Mouse (Mus musculus) lung, adult 2 months (tissue): Measurements from ENCODE around the gene Slc39a7. TPM values are rescaled to one million over a fixed set of nuclear protein-coding genes. Genes with fewer than 3 reads are reported as not detected.

Experiments
- DNase-seq: peaks from one replicate; pipeline ENCODE4 v3.0.0; 2022
- H3K4me1 ChIP-seq: fragments of 200-500 bp; 2 replicates; pipeline ENCODE4 v1.6.1; 2011; ENCODE audit warnings: low read length; ENCODE audit not compliant: control insufficient read depth, insufficient read depth
- H3K4me3 ChIP-seq: fragments of 200-500 bp; replicated peaks from 2 replicates; pipeline ENCODE3; 2011; ENCODE audit warnings: low read depth, mild to moderate bottlenecking, control low read depth, low read length; ENCODE audit errors: extremely low read depth
- CTCF ChIP-seq: fragments of 200-500 bp; IDR thresholded peaks from 2 replicates; pipeline ENCODE4 v1.5.1; 2011; ENCODE audit warnings: mild to moderate bottlenecking, low read length, control low read depth; ENCODE audit not compliant: insufficient read depth
- POLR2A ChIP-seq: fragments of 200-500 bp; IDR thresholded peaks from 2 replicates; pipeline ENCODE4 v1.6.1; 2011; ENCODE audit warnings: low read depth, mild to moderate bottlenecking, control low read depth, low read length, borderline replicate concordance; ENCODE audit errors: extremely low read depth
- whole genome bisulfite sequencing: fragments of 180-500 bp; shearing (Covaris S2); methylation state at CpG from one replicate; pipeline ENCODE4 v1.1.7; 2018; 5-methylcytosine and 5-hydroxymethylcytosine counted together
- polyA plus RNA-seq: library from polyadenylated mRNA; depleted of rRNA; stranded (reverse); fragments of >200 nt; gene quantifications from 2 replicates; pipeline ENCODE4 v1.2.3, GENCODE M21; 2012

Slc39a7 gene
- polyA plus RNA-seq, 1 experiment, result 183 TPM

DNA sequence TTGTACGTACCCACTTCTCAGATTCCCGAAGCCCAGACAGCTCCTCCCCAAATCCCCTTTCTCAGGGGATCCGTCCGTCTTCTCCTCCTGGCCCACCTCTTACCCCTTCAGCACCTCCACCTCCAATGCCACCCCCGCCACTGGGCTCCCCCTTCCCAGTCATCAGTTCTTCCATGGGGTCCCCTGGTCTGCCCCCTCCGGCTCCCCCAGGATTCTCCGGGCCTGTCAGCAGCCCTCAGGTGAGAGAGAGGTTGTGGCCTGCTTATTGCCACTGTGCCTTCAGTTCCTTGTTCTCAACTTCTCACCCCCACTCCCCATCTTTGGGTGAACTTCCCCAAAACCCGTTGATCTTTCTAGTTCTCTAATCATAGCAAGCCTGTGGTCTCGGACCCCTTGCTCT lies 1.3 kb upstream of the Slc39a7 start:
- 49% methylated on average over 9 of the region's 9 CpGs for WGBS
- DNase-seq, result no peak
- no peak for TF ChIP-seq CTCF
- no peak for TF ChIP-seq POLR2A
- Histone ChIP-seq H3K4me3 (peak overlapping the region; percentile 76), H3K4me1 (peaks cover 11% of the 10 kb centered on the region)

DNA sequence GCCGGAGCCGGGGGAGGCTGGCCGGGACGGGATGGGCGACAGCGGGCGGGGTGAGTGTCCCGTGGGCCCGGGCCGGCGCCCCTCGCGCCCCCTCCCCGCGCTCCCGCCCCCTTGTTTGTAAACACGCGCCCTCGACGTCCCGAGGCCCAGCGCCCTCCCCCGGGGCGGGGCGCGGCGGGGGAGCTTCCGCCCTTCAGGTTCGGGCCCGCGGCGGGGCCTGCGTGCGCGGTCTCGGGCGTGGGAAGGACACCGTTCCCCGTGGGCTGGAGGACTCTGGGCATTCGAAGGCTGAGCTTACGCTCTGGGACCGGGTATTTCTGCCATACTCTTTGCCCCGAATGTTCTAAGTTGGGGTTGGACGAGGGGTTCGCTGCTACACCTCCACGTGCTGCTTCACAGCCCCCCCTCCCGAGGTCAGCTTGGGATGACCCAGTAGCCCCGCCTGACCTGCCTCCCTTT lies 721 bp upstream of the Slc39a7 start:
- 1% methylated on average over 45 of the region's 48 CpGs for WGBS
- no peak for TF ChIP-seq CTCF
- 0 out of 2 replicates have a peak, but pooled peaks have one; percentile 36 for TF ChIP-seq POLR2A
- peak overlapping the region; percentile 76 for H3K4me3 ChIP-seq
- H3K4me1 ChIP-seq, result peaks cover 13% of the 10 kb centered on the region
- peak; percentile 72 for DNase-seq

DNA sequence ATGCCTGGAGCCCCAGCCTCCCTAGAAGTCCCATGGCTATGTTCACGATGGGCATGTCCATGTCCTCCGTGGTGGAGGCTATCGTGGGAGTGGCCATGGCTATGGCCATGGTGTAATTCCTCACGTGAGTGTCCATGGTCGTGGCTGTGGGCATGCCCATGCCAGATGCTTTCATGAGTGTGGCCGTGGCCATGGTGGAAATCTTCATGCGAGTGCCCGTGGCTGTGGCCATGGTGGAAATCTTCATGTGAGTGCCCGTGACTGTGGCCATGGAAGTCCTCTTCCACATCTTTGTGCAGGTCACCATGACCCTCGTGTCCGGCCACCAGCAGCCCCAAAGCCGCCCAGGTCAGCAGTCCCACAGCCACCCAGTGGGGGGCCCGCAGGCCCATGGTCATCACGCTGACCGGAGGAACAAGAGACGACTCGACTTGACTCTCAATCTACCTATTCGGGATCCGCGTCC lies 588 bp downstream of the Slc39a7 start:
- no peak for TF ChIP-seq CTCF
- no peak for TF ChIP-seq POLR2A
- no peak for DNase-seq
- 2% methylated on average over 20 of the region's 20 CpGs for WGBS
- peaks cover 20% of the 10 kb centered on the region for H3K4me1 ChIP-seq
- peak overlapping the region; percentile 97 for H3K4me3 ChIP-seq

DNA sequence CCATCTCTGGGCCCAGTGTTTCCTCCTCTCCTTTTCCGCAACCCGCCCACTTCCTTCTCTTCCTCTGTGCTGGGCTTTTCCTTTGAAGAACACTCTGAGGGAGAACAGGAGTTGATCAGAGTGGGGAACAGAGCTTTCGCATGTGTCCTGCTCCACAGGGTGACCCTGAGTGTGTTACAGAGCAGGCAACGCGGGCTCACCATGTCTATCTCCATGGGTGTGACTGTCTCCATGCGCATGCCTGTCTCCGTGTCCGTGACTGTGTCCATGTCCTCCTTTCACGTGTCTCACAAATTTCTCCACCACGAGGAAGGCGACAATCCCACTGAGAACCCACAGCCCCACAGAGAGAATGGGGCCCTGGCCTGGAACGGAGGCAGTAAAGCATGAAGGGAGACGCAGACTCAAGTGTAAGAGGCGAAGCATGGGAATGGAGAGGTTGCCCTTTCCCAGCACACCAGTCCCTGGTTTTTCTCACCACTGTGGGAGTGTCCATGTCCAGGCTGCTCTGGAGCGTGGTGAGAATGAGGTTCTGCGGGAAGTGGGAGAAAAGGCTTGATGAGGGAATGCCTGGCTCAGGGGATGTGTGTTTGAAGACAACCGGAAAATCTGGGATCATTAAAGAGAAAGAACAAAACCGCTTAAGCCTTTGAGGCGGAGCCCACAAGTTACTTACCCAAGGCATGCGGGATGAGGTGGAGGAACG lies 1.4 kb downstream of the Slc39a7 start:
- WGBS, result 68% methylated on average over 21 of the region's 21 CpGs
- no peak overlapping the region for H3K4me3 ChIP-seq
- no peak for DNase-seq
- peaks cover 24% of the 10 kb centered on the region for H3K4me1 ChIP-seq
- TF ChIP-seq POLR2A (0 out of 2 replicates have a peak, but pooled peaks have one; percentile 12), CTCF (no peak)

DNA sequence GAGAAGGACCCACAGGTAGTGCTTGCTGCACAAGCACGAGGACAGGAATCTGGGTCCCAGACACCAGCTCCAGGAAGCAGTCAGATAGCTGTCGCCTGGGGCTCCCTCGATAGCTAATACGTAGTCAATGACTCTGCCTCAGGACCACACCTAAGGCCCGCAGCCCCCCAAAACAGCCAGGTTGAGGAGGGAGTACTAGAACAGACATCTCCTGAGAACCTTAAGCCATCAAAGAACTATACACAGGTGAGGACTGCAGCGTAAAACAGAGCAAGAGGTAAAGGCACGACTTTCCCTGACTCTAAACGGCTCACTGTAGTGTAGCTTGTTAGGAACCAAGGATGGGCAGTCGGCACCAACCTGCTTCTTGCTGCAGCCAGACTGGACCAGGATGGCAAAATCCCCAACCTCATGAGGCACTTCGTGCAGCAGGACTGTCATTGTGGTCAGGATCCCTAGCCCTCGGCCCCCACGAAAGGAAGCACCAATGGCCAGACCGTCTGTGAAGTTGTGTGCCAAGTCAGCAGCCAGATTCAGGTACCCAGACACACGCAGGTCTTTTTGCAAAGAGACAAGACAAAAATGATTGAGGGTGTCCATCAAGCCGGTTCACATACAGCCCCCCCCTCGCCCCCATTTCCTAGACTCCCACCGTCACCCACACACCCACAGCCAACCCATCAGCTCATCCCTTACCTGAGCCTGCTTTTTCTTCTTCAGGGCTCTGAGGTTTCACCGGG lies 2.2 kb downstream of the Slc39a7 start:
- no peak for DNase-seq
- 84% methylated on average over 18 of the region's 18 CpGs for WGBS
- Histone ChIP-seq H3K4me1 (peaks cover 24% of the 10 kb centered on the region), H3K4me3 (no peak overlapping the region)
- TF ChIP-seq POLR2A (no peak), CTCF (no peak)

DNA sequence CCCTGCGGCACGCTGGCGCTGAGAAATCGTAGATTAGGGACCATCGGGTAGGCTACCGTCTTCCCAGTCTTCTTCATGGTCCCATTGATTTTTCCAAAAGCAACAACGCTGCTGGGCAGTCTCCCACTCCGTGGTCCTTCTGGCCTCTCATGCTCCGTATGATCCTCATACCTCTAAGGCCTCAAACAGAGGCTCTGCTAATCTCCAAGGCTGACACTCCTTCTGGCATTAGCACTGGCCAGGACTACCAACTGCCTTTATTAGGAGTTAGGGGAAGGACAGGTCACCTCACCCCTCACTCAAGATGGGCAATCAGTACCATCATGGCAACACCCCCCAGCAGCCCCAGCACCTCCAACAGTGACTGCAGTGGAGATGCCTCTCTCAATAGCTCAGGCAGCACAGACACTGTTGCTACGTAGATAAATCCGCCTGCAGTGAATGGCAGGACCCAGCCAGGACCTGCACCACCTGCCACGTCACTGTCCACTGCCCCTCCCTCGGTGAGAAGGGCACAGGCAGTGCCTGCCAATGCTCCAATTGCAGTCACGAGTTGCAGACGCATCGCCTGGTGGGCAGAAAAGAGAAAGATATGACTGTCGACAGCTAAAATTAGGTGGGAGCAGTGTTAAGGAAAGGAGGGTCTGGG lies 2.9 kb downstream of the Slc39a7 start:
- H3K4me1 ChIP-seq, result peaks cover 26% of the 10 kb centered on the region
- no peak for DNase-seq
- TF ChIP-seq CTCF, result no peak
- no peak for TF ChIP-seq POLR2A
- no peak overlapping the region for H3K4me3 ChIP-seq
- WGBS, result 83% methylated on average over 17 of the region's 17 CpGs

DNA sequence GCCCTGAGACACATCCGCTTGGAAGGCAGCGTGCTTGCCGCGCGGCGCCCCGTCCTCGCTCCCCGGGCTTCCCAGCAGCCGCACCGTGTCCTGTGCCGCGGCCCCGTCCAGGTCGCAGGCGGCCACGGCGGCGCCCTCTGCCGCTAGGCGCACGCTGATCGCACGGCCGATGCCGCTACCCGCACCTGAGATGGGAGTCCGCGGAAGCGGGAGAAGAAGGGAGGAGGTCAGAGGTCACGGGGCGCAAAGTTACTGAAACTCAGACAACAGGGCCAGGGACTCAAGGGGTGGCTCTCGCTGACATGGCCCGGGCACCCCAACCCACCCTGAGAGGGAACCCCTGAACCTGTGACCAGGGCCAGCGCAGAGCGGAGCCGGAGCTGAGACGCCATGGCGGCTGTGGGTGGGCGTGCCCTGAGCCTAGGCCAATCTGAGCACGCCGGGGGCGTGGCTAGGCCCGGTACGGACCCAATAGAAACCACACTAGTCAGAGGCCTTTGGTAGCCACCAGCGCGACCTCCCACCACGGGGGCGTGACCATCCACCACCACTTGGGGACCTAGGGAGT lies 3.7 kb downstream of the Slc39a7 start, which contains the start of gene H2-Ke6:
Gene H2-Ke6 (minus strand): TSS at position 405 of the 568 bp plus-strand sequence.
- peak within 1 kb of the TSS; percentile 93 for H3K4me3 ChIP-seq
- under 1% methylated on average over 49 of the region's 49 CpGs for WGBS
- DNase-seq, result peak; percentile 92
- H3K4me1 ChIP-seq, result peaks cover 24% of the 10 kb centered on the region
- TF ChIP-seq CTCF (no peak), POLR2A (peak; percentile 82; the same call in 1 of the 2 replicates)

DNA sequence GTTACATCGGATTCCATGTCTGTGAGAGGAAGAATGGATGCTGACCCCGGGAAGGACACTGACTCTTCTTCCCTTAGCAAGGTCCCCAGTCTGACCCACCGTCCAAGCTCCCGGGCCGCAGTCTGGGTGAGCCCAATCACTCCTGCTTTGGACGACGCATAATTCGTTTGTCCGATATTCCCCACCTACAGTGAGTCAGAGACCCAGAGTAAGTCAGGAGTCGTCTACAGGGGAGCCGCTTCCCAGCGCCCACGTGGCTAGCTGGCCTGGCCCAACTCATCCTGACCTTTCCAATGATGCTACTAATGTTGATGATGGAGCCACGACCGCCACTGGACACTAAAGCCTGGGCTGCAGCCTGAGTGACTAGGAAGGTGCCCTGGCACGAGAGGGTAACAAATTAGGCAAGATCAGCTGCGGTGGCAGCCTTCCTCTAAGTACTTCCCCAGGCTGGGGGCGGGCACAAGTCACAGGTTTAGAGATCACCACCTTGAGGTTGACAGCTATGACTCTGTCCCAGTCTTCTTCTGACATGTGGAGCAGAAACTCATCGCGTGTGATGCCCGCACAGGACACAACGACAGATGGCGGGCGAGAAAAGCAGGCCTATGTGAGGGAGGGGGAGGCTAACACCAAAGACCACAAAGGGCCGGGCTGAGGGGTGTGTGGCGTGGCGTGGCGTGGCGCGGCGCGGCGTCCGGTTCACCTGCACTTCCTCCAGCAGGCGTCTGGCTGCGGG lies 4.4 kb downstream of the Slc39a7 start:
- H3K4me3 ChIP-seq, result peak overlapping the region; percentile 93
- TF ChIP-seq CTCF, result no peak
- no peak for TF ChIP-seq POLR2A
- peaks cover 24% of the 10 kb centered on the region for H3K4me1 ChIP-seq
- 17% methylated on average over 36 of the region's 36 CpGs for WGBS
- peak; percentile 50 for DNase-seq

DNA sequence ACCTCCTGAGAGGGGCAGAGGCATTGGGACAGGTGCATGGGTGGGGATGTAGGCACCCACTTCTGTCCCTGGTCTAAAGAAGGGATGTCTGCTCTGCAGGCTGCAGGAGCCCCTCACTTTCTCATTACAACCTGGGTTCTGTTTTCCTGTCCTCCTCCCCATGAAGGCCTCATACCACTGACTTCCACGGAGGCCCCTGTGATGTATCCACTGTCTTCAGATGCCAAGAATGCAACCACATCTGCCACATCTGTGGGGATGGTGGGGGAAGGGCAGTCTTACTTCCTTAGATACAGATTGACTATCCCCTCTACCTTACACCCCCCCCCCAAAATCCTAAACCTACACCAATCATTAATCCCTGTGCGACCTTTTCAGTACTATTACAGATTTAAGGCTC lies 5.3 kb downstream of the Slc39a7 start:
- Histone ChIP-seq H3K4me1 (peaks cover 24% of the 10 kb centered on the region), H3K4me3 (no peak overlapping the region)
- DNase-seq, result no peak
- TF ChIP-seq CTCF (no peak), POLR2A (no peak)
- 47% methylated on average over 2 of the region's 2 CpGs for WGBS
